Mouse (Mus musculus) kidney, embryonic 14.5 days (tissue): ENCODE data around the gene Tspan5. TPM values are rescaled to one million over a fixed set of nuclear protein-coding genes. Genes with fewer than 3 reads are reported as not detected.

ENCODE experiments used
- ATAC-seq: fragments of 200-750 bp; cut with Nextera tagmentation; 2 replicates; pipeline ENCODE4 v1.8.0; 2017; ENCODE audit warnings: moderate number of reproducible peaks, mild to moderate bottlenecking, moderate TSS enrichment, moderate library complexity; ENCODE audit not compliant: low FRiP score, low TSS enrichment
- H3K27ac ChIP-seq: fragments of 300-500 bp; sonication (generic); 2 replicates; pipeline ENCODE4 v1.5.1; 2014; ENCODE audit warnings: low read depth, mild to moderate bottlenecking, low read length, moderate library complexity, mixed read lengths
- H3K27me3 ChIP-seq: fragments of 300-500 bp; sonication (generic); 2 replicates; pipeline ENCODE4 v1.6.1; 2014; ENCODE audit warnings: mild to moderate bottlenecking, low read length; ENCODE audit not compliant: control insufficient read depth, insufficient read depth
- H3K36me3 ChIP-seq: fragments of 300-500 bp; sonication (generic); 2 replicates; pipeline ENCODE4 v1.6.1; 2014; ENCODE audit warnings: low read length, mixed read lengths; ENCODE audit not compliant: control insufficient read depth, insufficient read depth
- H3K4me1 ChIP-seq: fragments of 300-500 bp; sonication (generic); 2 replicates; pipeline ENCODE4 v1.6.1; 2014; ENCODE audit warnings: low read length, mixed read lengths; ENCODE audit not compliant: control insufficient read depth, insufficient read depth
- H3K4me2 ChIP-seq: fragments of 300-500 bp; sonication (generic); replicated peaks from 2 replicates; pipeline ENCODE4 v1.6.1; 2014; ENCODE audit warnings: low read depth, mild to moderate bottlenecking, low read length
- H3K4me3 ChIP-seq: fragments of 300-500 bp; sonication (generic); 2 replicates; pipeline ENCODE4 v1.5.1; 2014; ENCODE audit warnings: mild to moderate bottlenecking, low read length
- H3K9ac ChIP-seq: fragments of 300-500 bp; sonication (generic); 2 replicates; pipeline ENCODE4 v1.6.1; 2014; ENCODE audit warnings: low read depth, mild to moderate bottlenecking, low read length, moderate library complexity
- H3K9me3 ChIP-seq: fragments of 300-500 bp; sonication (generic); 2 replicates; pipeline ENCODE4 v1.6.1; 2016; ENCODE audit warnings: low read length; ENCODE audit not compliant: control insufficient read depth
- WGBS: fragments of 180-500 bp; shearing (Covaris S2); extraction: QIAGEN DNeasy Blood & Tissue Kit; methylation state at CpG from one replicate; pipeline ENCODE4 v1.1.7; 2014; 5-methylcytosine and 5-hydroxymethylcytosine counted together
- polyA plus RNA-seq: library from polyadenylated mRNA; unstranded; fragments of >200 nt; fragmentation: Nextera tagmentation; extraction: Ambion mirVana; gene quantifications from 2 replicates; pipeline ENCODE4 v1.2.1, GENCODE M21; 2014

Gene Tspan5
- polyA plus RNA-seq, 1 experiment from 2014 or later = 28.8 TPM

DNA sequence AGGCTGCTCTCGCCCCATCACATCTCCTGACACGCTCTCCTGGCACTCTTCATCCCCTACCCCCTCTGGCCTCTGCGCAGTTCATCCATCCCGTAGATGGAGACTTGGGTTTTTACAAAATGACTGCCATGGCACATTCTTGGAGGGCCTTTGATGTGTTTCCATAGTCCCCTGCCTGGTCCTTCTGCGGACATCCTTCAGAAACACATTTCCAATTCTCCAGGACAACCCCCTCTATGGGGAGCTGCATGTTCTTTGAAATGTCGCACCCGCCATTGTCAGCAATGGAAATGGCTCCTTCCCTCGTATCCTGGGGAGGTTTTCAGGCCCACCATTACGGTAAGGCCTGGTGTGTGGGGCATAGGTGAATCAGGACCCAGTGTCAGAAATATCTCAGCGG is 134.4 kb downstream of the Tspan5 start:
- no peak overlapping the region for H3K27ac ChIP-seq
- no peaks in the 10 kb centered on the region for H3K36me3 ChIP-seq
- H3K27me3 ChIP-seq = no peaks in the 10 kb centered on the region
- no peak overlapping the region for H3K4me3 ChIP-seq
- 94% methylated on average over 10 of the region's 10 CpGs for WGBS
- H3K9me3 ChIP-seq = no peaks in the 10 kb centered on the region
- no peak for ATAC-seq
- no peak overlapping the region for H3K4me2 ChIP-seq
- H3K9ac ChIP-seq = no peak overlapping the region
- H3K4me1 ChIP-seq = no peaks in the 10 kb centered on the region

DNA sequence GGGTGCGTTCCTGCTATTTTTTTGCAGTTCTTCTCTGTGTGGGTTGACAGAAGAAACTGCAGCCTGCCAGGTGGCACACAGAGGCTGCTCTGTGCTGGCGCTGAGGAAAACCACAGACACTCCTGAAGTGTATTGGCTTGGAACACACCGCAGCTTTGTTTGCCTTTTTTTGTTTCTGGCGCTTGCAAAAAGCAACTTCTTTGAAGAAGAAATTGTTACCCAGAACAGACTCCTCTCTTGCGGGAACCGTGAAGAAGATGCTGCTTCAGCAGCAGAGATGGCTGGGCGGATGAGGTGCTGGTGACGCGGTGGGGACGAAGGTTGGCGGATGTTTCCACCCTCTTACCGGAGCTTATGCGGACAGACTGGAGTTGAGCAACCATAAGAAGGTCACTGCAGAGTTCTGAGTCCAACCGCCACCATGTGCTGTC is 135.0 kb downstream of the Tspan5 start:
- 96% methylated on average over 14 of the region's 14 CpGs for WGBS
- Histone ChIP-seq H3K27ac (no peak overlapping the region), H3K4me2 (no peak overlapping the region), H3K9ac (no peak overlapping the region), H3K36me3 (no peaks in the 10 kb centered on the region), H3K4me3 (no peak overlapping the region), H3K27me3 (no peaks in the 10 kb centered on the region), H3K4me1 (no peaks in the 10 kb centered on the region), H3K9me3 (no peaks in the 10 kb centered on the region)
- ATAC-seq = no peak

DNA sequence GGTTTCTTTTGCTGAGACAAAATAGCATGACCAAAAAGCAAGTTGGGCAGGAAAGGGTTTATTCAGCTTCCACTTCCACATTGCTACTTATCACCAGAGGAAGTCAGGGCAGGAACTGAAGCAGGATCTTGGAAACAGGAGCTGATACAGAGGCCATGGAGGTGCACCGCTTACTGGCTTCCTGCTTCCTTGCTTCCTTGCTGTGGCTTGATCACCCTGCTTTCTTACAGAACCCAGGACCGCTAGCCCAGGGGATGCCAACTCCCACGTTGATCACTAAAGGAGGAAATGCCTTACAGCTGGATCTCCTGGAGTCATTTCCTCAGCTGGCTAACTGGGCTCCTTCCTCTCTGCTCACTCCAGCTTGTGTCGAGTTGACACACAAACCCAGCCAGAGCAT is 135.7 kb downstream of the Tspan5 start:
- H3K27me3 ChIP-seq = no peaks in the 10 kb centered on the region
- H3K4me2 ChIP-seq = no peak overlapping the region
- H3K9ac ChIP-seq = no peak overlapping the region
- WGBS = 66% methylated on average over 4 of the region's 4 CpGs
- no peak overlapping the region for H3K4me3 ChIP-seq
- no peak overlapping the region for H3K27ac ChIP-seq
- no peak for ATAC-seq
- H3K4me1 ChIP-seq = no peaks in the 10 kb centered on the region
- H3K36me3 ChIP-seq = no peaks in the 10 kb centered on the region
- no peaks in the 10 kb centered on the region for H3K9me3 ChIP-seq

DNA sequence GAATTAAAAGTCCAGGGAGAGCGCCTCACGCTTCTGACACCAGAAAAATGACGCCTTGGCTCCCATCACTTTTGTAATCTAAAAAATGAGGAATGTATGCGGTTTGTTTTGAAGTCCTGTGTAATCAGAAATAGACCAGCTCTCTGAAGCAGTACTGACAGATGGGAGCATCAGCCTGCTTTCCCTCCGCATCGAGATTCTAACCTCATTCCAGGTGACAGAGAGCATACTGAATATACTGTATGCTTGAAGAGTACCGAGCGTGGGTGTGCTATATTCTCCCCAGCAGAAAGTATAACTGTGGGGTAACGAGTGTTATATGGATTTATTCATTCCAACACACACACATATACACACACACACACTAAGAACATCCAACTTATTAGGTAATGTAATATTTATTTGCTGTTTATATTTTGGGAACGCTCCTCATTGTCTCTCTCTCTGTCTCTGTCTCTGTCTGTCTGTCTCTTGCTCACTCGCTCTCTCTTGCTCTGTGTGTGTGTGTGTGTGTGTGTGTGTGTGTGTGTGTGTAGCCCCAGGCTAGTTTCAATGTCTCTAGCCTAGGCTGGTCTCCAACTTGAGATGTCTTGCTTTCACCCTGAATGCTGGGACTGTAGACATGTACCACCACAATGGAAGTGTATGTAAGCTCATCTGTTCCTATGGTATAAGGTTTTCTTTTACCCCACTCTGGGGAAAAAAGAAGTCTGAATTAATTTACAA is 139.2 kb downstream of the Tspan5 start:
- Histone ChIP-seq H3K4me2 (no peak overlapping the region), H3K9ac (no peak overlapping the region), H3K9me3 (no peaks in the 10 kb centered on the region), H3K27me3 (no peaks in the 10 kb centered on the region), H3K4me1 (no peaks in the 10 kb centered on the region), H3K4me3 (no peak overlapping the region), H3K27ac (no peak overlapping the region), H3K36me3 (no peaks in the 10 kb centered on the region)
- 92% methylated on average over 11 of the region's 11 CpGs for WGBS
- no peak for ATAC-seq

DNA sequence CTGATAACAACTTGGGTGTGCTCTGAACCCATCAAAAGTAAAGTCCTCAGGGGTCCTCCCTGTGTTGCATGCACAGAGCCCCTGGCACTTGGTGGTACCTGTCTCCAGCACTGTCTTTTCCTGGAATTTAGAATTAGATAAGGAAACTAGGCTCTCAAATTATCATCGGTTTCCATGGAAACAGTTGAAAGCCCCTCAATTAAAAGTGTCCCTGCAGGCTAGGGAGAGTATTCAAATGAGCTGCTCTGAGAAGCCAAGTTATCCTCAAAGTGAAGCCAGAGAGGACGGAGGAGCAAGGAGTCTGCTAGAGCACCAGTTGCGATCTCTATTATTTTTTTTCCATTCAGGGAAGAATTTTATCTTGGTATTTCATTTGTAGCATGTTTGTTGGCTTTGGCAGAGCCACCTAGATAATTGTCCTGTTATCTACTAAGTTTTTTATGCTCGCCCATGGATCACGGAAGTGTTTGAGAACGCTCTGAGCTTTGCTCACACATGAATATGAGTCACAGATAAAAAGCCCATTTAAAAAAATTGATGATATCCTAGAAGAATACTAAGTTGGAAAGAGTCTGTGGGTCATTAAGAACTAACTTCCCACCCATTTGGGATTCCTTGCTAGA is 139.8 kb downstream of the Tspan5 start:
- Histone ChIP-seq H3K4me1 (no peaks in the 10 kb centered on the region), H3K4me2 (no peak overlapping the region), H3K4me3 (no peak overlapping the region), H3K36me3 (no peaks in the 10 kb centered on the region), H3K9ac (no peak overlapping the region), H3K27me3 (no peaks in the 10 kb centered on the region), H3K27ac (no peak overlapping the region), H3K9me3 (no peaks in the 10 kb centered on the region)
- ATAC-seq = no peak
- 83% methylated on average over 6 of the region's 6 CpGs for WGBS

DNA sequence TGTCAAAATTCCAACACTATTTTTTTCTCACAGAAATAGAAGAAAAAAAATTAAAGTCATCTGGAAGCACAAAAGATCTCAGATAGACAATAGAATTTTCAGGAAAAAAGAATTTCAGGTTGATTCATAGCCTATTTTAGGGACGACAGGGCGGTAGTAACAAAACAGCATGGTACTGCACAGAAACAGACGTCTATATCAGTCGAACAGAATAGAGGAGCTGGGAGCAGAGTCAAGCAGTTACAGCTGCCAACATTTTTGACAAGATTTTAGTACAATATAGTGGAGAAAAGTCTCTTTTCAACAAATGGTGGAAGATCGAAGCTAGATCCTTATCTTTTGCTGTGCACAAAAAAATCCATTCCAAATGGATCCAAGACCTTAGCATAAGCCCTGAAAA is 144.1 kb downstream of the Tspan5 start:
- Histone ChIP-seq H3K4me1 (no peaks in the 10 kb centered on the region), H3K27me3 (no peaks in the 10 kb centered on the region), H3K27ac (no peak overlapping the region), H3K36me3 (no peaks in the 10 kb centered on the region), H3K9ac (no peak overlapping the region), H3K4me3 (no peak overlapping the region), H3K9me3 (no peaks in the 10 kb centered on the region), H3K4me2 (no peak overlapping the region)
- 89% methylated on average over 5 of the region's 5 CpGs for WGBS
- ATAC-seq = no peak

DNA sequence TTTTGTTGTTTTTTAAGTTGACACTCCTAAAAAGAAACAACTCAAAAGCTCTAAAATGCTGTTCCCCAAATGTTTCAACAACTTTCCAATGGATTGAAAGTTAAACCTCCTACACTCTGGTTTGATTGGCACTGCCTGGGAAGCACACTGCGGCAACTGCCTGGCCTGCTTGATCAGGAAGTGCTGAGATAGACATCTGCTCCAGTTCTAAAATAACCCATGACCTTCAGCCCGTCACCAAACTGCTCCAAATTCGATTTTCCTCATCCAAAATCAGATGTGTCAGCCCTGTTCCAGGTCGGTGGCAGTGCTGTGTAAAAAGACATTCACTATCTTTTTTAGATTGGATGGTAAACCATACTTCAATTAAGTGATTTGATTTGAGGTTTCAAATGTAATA is 147.2 kb downstream of the Tspan5 start:
- Histone ChIP-seq H3K9ac (no peak overlapping the region), H3K4me1 (peaks cover 7% of the 10 kb centered on the region), H3K9me3 (no peaks in the 10 kb centered on the region), H3K4me2 (no peak overlapping the region), H3K4me3 (no peak overlapping the region), H3K27ac (no peak overlapping the region), H3K36me3 (no peaks in the 10 kb centered on the region), H3K27me3 (no peaks in the 10 kb centered on the region)
- WGBS = 50% methylated on average over 4 of the region's 4 CpGs
- ATAC-seq = no peak

DNA sequence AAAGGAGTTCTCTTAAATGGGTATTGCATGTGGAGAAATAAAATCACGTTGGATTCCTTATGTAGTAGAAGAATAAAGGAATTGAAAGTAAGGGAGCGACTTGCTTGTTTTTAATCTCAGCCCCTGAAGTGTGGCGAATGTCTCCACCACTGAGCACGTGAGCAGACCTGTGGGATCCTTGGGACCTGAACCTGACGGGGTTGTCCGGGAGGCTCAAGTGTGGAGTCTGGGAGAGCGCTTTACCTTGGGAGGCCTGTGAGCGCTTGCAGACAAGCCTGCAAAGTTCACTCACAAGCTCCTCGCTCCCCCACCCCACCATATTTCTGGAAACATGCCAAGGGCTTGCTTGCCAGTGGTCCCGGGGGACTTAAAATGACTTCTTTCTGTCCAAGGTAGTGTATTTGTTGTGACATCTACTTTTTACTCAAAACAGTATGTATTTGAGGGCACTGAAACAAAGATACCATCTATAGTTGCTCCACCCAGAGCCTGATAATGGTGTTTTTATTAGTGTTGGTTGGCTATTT is 147.8 kb downstream of the Tspan5 start:
- WGBS = 77% methylated on average over 10 of the region's 10 CpGs
- no peak overlapping the region for H3K27ac ChIP-seq
- no peak overlapping the region for H3K9ac ChIP-seq
- H3K27me3 ChIP-seq = no peaks in the 10 kb centered on the region
- H3K4me1 ChIP-seq = peaks cover 7% of the 10 kb centered on the region
- ATAC-seq = no peak; the same call in 1 of the 2 replicates
- no peaks in the 10 kb centered on the region for H3K36me3 ChIP-seq
- H3K9me3 ChIP-seq = no peaks in the 10 kb centered on the region
- no peak overlapping the region for H3K4me3 ChIP-seq
- no peak overlapping the region for H3K4me2 ChIP-seq

DNA sequence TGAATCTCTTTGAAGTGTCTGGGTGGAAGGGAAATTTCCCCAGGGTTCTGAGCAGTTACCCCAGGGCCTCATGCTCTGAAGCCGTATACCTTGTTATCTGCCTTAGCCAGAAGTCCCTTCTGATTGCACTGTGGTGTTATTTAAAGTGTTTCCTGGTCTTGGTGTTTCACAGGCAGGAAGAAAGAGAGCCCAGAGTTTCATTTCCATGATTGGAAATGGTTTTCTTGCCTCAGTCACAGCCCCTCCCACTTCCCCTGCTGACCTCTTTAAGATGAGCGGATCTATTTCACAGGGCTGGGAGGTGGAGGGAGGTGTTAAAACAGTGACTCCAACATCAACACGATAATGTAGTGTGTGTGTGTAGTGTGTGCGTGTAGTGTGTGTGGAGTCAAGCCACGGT is 151.5 kb downstream of the Tspan5 start:
- no peaks in the 10 kb centered on the region for H3K9me3 ChIP-seq
- no peaks in the 10 kb centered on the region for H3K27me3 ChIP-seq
- H3K36me3 ChIP-seq = no peaks in the 10 kb centered on the region; the same call in 1 of the 2 replicates
- no peak overlapping the region for H3K9ac ChIP-seq
- H3K4me2 ChIP-seq = no peak overlapping the region
- ATAC-seq = no peak; the same call in 1 of the 2 replicates
- H3K27ac ChIP-seq = no peak overlapping the region
- WGBS = 24% methylated on average over 5 of the region's 5 CpGs
- no peak overlapping the region for H3K4me3 ChIP-seq
- peaks cover 7% of the 10 kb centered on the region for H3K4me1 ChIP-seq
